ENCODE assay signal across 1 mouse cellular context in genomic region chr8:85033867-85034266, GRCm38 (mm10).
TF ChIP-seq lines count a peak whose summit lies in the region.

No protein-coding gene starts in this region.

TF ChIP-seq in MEL, 35 proteins besides CTCF, POLR2A, EP300 and RAD21:
- TF ChIP-seq ZC3H11A (IDR thresholded peaks at IDR 0.05; ENCODE audit: low read depth, low read length) = no peak
- TF ChIP-seq ETS1 (IDR thresholded peaks at IDR 0.05; ENCODE audit: low read depth, low read length) = no peak
- no peak for TF ChIP-seq GABPA (IDR thresholded peaks at IDR 0.05; ENCODE audit: low read depth, low read length)
- 0 out of 2 replicates have a peak, but pooled peaks have one; percentile 17 for TF ChIP-seq ZMIZ1 (IDR thresholded peaks at IDR 0.05; ENCODE audit: low read depth, low read length)
